Mouse (Mus musculus) Patski (cell line): ENCODE measurements around the gene Zfp810. TPM values are rescaled to one million over a fixed set of nuclear protein-coding genes. Genes with fewer than 3 reads are reported as not detected.

ENCODE experiments used
- ATAC-seq: fragments of 100-300 bp; one replicate; pipeline ENCODE4 v1.8.0; 2021
- CTCF ChIA-PET: fragments of 350-600 bp; sonication (Branson Sonifier 250); formaldehyde crosslinking; loops from one replicate; lab custom pipeline; 2022; ENCODE audit warnings: inconsistent platforms; lab: Charles Lee
- POLR2A ChIA-PET: fragments of 350-600 bp; sonication (Branson Sonifier 250); formaldehyde crosslinking; loops from one replicate; lab custom pipeline; 2022; ENCODE audit warnings: antibody characterized with exemption, inconsistent platforms; lab: Charles Lee
- DNase-seq: peaks from one replicate; pipeline ENCODE4 v3.0.0-alpha.2; 2011; ENCODE audit warnings: low read depth, low spot score
- H3K27me3 ChIP-seq: fragments of 371-371 bp; one replicate; pipeline ENCODE4 v1.5.1; 2021
- CTCF ChIP-seq: fragments of 100-300 bp; IDR thresholded peaks from one replicate; pipeline ENCODE4 v1.5.1; 2021
- in situ Hi-C: fragments of 300-500 bp; cut with MboI; formaldehyde crosslinking; loops from 3 replicates; pipeline ENCODE4 v1.11.1; 2018; ENCODE audit warnings: low pct_unique_long_range_greater_than_20kb, mixed read lengths
- polyA plus RNA-seq: library from polyadenylated mRNA; unstranded; gene quantifications from one replicate; pipeline ENCODE4 v1.2.3, GENCODE M21; 2021

Zfp810 gene
- polyA plus RNA-seq, result 12.5 TPM

- peak; percentile 84 for DNase-seq
Observed at GRCm38 (mm10) chr9:22307156-22307919, at the start of gene Zfp810. Gene Zfp810, minus strand, starts transcription at chr9:22307648.

GRCm38 (mm10) chr9:22355919-22356318, 48.5 kb upstream of the Zfp810 start:
- in situ Hi-C loops, result no loop called here
- no peak for ATAC-seq
- no peak for DNase-seq
- ChIA-PET POLR2A (no interaction called here), CTCF (interaction anchor here (0.6 to 1.8 kb wide), 3 partner anchors 10 to 16 kb away, joined by 3 to 4 read pairs (median 3); no protein-coding TSS in a partner anchor)
- no peak for TF ChIP-seq CTCF
- no peaks in the 10 kb centered on the region for H3K27me3 ChIP-seq

More at GRCm38 (mm10) chr9:22307156-22307919, at the start of gene Zfp810:
- POLR2A ChIA-PET, result interaction anchor here (1.1 kb wide), 1 partner anchor 83 kb away, joined by 5 read pairs; no protein-coding TSS in a partner anchor
- no peaks in the 10 kb centered on the region for H3K27me3 ChIP-seq
- in situ Hi-C loops, result no loop called here
- TF ChIP-seq CTCF, result no peak
- CTCF ChIA-PET, result no interaction called here
- ATAC-seq, result peak; percentile 97

GRCm38 (mm10) chr9:22353901-22354300, 46.5 kb upstream of the Zfp810 start:
- no peaks in the 10 kb centered on the region for H3K27me3 ChIP-seq
- DNase-seq, result no peak
- ATAC-seq, result no peak
- POLR2A ChIA-PET, result interaction anchor here (0.6 kb wide), 1 partner anchor 97 kb away, joined by 3 read pairs; no protein-coding TSS in a partner anchor
- TF ChIP-seq CTCF, result no peak
- in situ Hi-C loops, result no loop called here
- CTCF ChIA-PET, result no interaction called here

GRCm38 (mm10) chr9:22353465-22353864, 46.0 kb upstream of the Zfp810 start:
- ATAC-seq, result no peak
- ChIA-PET CTCF (no interaction called here), POLR2A (interaction anchor here (0.6 kb wide), 1 partner anchor 97 kb away, joined by 3 read pairs; no protein-coding TSS in a partner anchor)
- in situ Hi-C loops, result no loop called here
- DNase-seq, result no peak
- H3K27me3 ChIP-seq, result no peaks in the 10 kb centered on the region
- TF ChIP-seq CTCF, result peak; percentile 14

GRCm38 (mm10) chr9:22340331-22340730, 32.9 kb upstream of the Zfp810 start:
- DNase-seq (no peak), ATAC-seq (no peak)
- ChIA-PET CTCF (no interaction called here), POLR2A (no interaction called here)
- H3K27me3 ChIP-seq, result no peaks in the 10 kb centered on the region
- in situ Hi-C loops, result no loop called here
- no peak for TF ChIP-seq CTCF

GRCm38 (mm10) chr9:22337217-22337616, 29.8 kb upstream of the Zfp810 start:
- POLR2A ChIA-PET, result no interaction called here

GRCm38 (mm10) chr9:22327475-22328387, 20.3 kb upstream of the Zfp810 start:
- no peak for DNase-seq
- peak; percentile 44 for TF ChIP-seq CTCF
- no peaks in the 10 kb centered on the region for H3K27me3 ChIP-seq
- no peak for ATAC-seq
- in situ Hi-C loops, result no loop called here
- ChIA-PET POLR2A (interaction anchor here (0.6 kb wide), 1 partner anchor 87 kb away, joined by 13 read pairs; no protein-coding TSS in a partner anchor), CTCF (no interaction called here)

More at GRCm38 (mm10) chr9:22337217-22337616, 29.8 kb upstream of the Zfp810 start:
- in situ Hi-C loops, result no loop called here
- ATAC-seq (no peak), DNase-seq (no peak)
- no peaks in the 10 kb centered on the region for H3K27me3 ChIP-seq
- CTCF ChIA-PET, result no interaction called here
- peak; percentile 36 for TF ChIP-seq CTCF

GRCm38 (mm10) chr9:22327099-22327474, 19.6 kb upstream of the Zfp810 start:
- POLR2A ChIA-PET, result no interaction called here
- no peak for ATAC-seq
- CTCF ChIA-PET, result no interaction called here

GRCm38 (mm10) chr9:22324579-22324978, 17.1 kb upstream of the Zfp810 start:
- ATAC-seq, result no peak
- no peaks in the 10 kb centered on the region for H3K27me3 ChIP-seq
- no peak for DNase-seq
- ChIA-PET CTCF (no interaction called here), POLR2A (no interaction called here)
- in situ Hi-C loops, result no loop called here
- no peak for TF ChIP-seq CTCF

More at GRCm38 (mm10) chr9:22327099-22327474, 19.6 kb upstream of the Zfp810 start:
- H3K27me3 ChIP-seq, result no peaks in the 10 kb centered on the region
- DNase-seq, result no peak
- in situ Hi-C loops, result no loop called here
- TF ChIP-seq CTCF, result no peak

- DNase-seq, result no peak
- TF ChIP-seq CTCF, result no peak
- POLR2A ChIA-PET, result no interaction called here
- in situ Hi-C loops, result no loop called here
- no peaks in the 10 kb centered on the region for H3K27me3 ChIP-seq
- CTCF ChIA-PET, result interaction anchor here (1.0 to 1.5 kb wide), 2 partner anchors 9 to 27 kb away, joined by 3 read pairs; no protein-coding TSS in a partner anchor
- ATAC-seq, result no peak
Observed at GRCm38 (mm10) chr9:22322381-22323211, 15.1 kb upstream of the Zfp810 start.
